Mouse (Mus musculus) mouse embryonic stem cell (cell line): ENCODE measurements around the gene Rab27a.
"Not testable (repeated sequence)": the region's sequence is repeated elsewhere in the genome, so short reads cannot be mapped to it uniquely, and the experiment has no call there.

Experiments used
- in situ Hi-C, 2 experiments: fragments of 300-500 bp; cut with MboI; formaldehyde crosslinking; loops; 1 replicate in 1 of 2; 3 replicates in 1 of 2; pipeline ENCODE4 v1.14.3; 2019 to 2020; ENCODE audit warnings: low sequenced_read_pairs in 2 of 2, low pct_unique_long_range_greater_than_20kb in 1 of 2, mixed read lengths in 1 of 2; ENCODE audit not compliant: unreplicated experiment in 1 of 2

The Rab27a gene

GRCm38 (mm10) chr9:73039222-73039945 lies 5.3 kb upstream of the Rab27a start:
- in situ Hi-C loops, result no loop called here

- in situ Hi-C loops, result loop anchor here (5.0 kb wide), 1 partner anchor 52 kb away; no protein-coding TSS in a partner anchor
Observed at GRCm38 (mm10) chr9:73040080-73040479, 4.6 kb upstream of the Rab27a start, which contains the start of gene Pigb. Gene Pigb (minus strand): TSS chr9:73040378.

GRCm38 (mm10) chr9:73045204-73045603 lies 550 bp downstream of the Rab27a start:
- in situ Hi-C loops, result no loop called here

- in situ Hi-C loops, result no loop called here
Observed at GRCm38 (mm10) chr9:73045711-73046110, 1.1 kb downstream of the Rab27a start.

GRCm38 (mm10) chr9:73047906-73048305 lies 3.3 kb downstream of the Rab27a start:
- in situ Hi-C loops, result no loop called here

GRCm38 (mm10) chr9:73048927-73049326 lies 4.3 kb downstream of the Rab27a start:
- in situ Hi-C loops, result no loop called here

GRCm38 (mm10) chr9:73049833-73050232 lies 5.2 kb downstream of the Rab27a start:
- in situ Hi-C loops, result no loop called here

- in situ Hi-C loops, result no loop called here
Observed at GRCm38 (mm10) chr9:73050606-73051005, 6.0 kb downstream of the Rab27a start.

GRCm38 (mm10) chr9:73055441-73055911 lies 10.8 kb downstream of the Rab27a start:
- in situ Hi-C loops, result no loop called here

GRCm38 (mm10) chr9:73059224-73059623 lies 14.6 kb downstream of the Rab27a start:
- in situ Hi-C loops, result no loop called here

GRCm38 (mm10) chr9:73063621-73064290 lies 19.1 kb downstream of the Rab27a start:
- in situ Hi-C loops, result no loop called here

- in situ Hi-C loops, result no loop called here
Observed at GRCm38 (mm10) chr9:73067086-73067485, 22.4 kb downstream of the Rab27a start.

- in situ Hi-C loops, result no loop called here
Observed at GRCm38 (mm10) chr9:73068230-73068679, 23.6 kb downstream of the Rab27a start.

- in situ Hi-C loops, result no loop called here
Observed at GRCm38 (mm10) chr9:73068688-73069087, 24.0 kb downstream of the Rab27a start.

- in situ Hi-C loops, result no loop called here
Observed at GRCm38 (mm10) chr9:73070971-73071659, 26.5 kb downstream of the Rab27a start.

- in situ Hi-C loops, result no loop called here
Observed at GRCm38 (mm10) chr9:73072426-73072825, 27.8 kb downstream of the Rab27a start.

GRCm38 (mm10) chr9:73073169-73073568 lies 28.5 kb downstream of the Rab27a start:
- in situ Hi-C loops, result no loop called here

- in situ Hi-C loops, result not testable (repeated sequence)
Observed at GRCm38 (mm10) chr9:73079349-73079748, 34.7 kb downstream of the Rab27a start.

GRCm38 (mm10) chr9:73079801-73080325 lies 35.2 kb downstream of the Rab27a start:
- in situ Hi-C loops, result no loop called here
